Mouse (Mus musculus) midbrain, embryonic 13.5 days (tissue): ENCODE results near the gene Gm43638. TPM values are rescaled to one million over a fixed set of nuclear protein-coding genes. Genes with fewer than 3 reads are reported as not detected.
"Not testable (repeated sequence)": the region's sequence is repeated elsewhere in the genome, so short reads cannot be mapped to it uniquely, and the experiment has no call there.

Experiments used
- ATAC-seq: fragments of 200-750 bp; cut with Nextera tagmentation; 2 replicates; pipeline ENCODE4 v1.8.0; 2017; ENCODE audit warnings: mild to moderate bottlenecking, moderate TSS enrichment, moderate library complexity
- H3K27ac ChIP-seq: fragments of 300-500 bp; sonication (generic); 2 replicates; pipeline ENCODE4 v1.5.1; 2015; ENCODE audit warnings: inconsistent platforms, mild to moderate bottlenecking, moderate library complexity
- H3K27me3 ChIP-seq: fragments of 300-500 bp; sonication (generic); 2 replicates; pipeline ENCODE4 v1.6.1; 2015; ENCODE audit warnings: mild to moderate bottlenecking, inconsistent platforms
- H3K36me3 ChIP-seq: fragments of 300-500 bp; sonication (generic); 2 replicates; pipeline ENCODE4 v1.6.1; 2015; ENCODE audit warnings: mild to moderate bottlenecking, inconsistent platforms
- H3K4me1 ChIP-seq: fragments of 300-500 bp; sonication (generic); replicated peaks from 2 replicates; pipeline ENCODE4 v1.6.1; 2015; ENCODE audit warnings: inconsistent platforms
- H3K4me2 ChIP-seq: fragments of 300-500 bp; sonication (generic); replicated peaks from 2 replicates; pipeline ENCODE4 v1.6.1; 2015; ENCODE audit warnings: moderate library complexity, mild to moderate bottlenecking, inconsistent platforms
- H3K4me3 ChIP-seq: fragments of 300-500 bp; sonication (generic); replicated peaks from 2 replicates; pipeline ENCODE4 v1.5.1; 2015; ENCODE audit warnings: mild to moderate bottlenecking, inconsistent platforms
- H3K9ac ChIP-seq: fragments of 300-500 bp; sonication (generic); replicated peaks from 2 replicates; pipeline ENCODE4 v1.6.1; 2015; ENCODE audit warnings: mild to moderate bottlenecking, inconsistent platforms
- H3K9me3 ChIP-seq: fragments of 300-500 bp; sonication (generic); 2 replicates; pipeline ENCODE4 v1.6.1; 2016; ENCODE audit warnings: mild to moderate bottlenecking, inconsistent platforms
- WGBS: fragments of 180-500 bp; shearing (Covaris S2); methylation state at CpG from one replicate; pipeline ENCODE4 v1.1.7; 2015; 5-methylcytosine and 5-hydroxymethylcytosine counted together
- polyA plus RNA-seq: library from polyadenylated mRNA; unstranded; fragments of >200 nt; fragmentation: Nextera tagmentation; extraction: Ambion mirVana; gene quantifications from 2 replicates; pipeline ENCODE4 v1.2.1, GENCODE M21; 2015

Gm43638 gene
- polyA plus RNA-seq, 1 experiment from 2014 or later, result not detected

DNA sequence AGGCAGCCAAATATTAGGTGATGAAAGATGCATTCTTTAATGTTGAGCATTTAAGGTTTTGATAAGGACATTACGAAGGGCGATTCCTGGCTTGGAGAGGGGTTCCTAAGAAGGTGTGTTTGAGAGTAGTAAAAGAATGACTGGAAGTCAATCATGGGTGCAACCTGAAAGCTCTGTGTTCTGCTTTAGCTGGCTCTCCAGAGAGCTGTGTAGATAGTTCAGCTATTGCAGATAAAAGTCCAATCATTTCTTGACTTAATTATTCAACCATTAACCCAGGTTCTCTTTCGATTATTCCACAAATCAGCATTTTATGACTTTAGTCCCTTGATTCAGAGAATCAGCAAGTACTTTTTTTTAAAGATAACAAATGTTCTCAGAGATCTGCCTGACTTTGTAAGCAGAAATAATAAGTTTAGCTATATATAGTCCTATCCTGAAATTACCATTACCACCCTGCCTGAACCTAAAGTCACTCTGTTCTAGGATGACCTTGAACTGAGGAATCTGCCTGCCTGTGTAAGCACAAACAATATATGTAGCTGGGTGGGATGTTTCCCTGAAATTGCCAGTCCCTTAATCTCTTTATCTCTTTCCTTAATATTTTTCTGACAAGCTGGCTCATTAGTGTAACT lies 30.3 kb downstream of the Gm43638 start:
- Histone ChIP-seq H3K9ac (no peak overlapping the region), H3K27me3 (no peaks in the 10 kb centered on the region), H3K4me3 (no peak overlapping the region), H3K36me3 (no peaks in the 10 kb centered on the region), H3K9me3 (no peaks in the 10 kb centered on the region), H3K27ac (no peak overlapping the region), H3K4me2 (no peak overlapping the region), H3K4me1 (no peaks in the 10 kb centered on the region)
- 96% methylated on average over 3 of the region's 3 CpGs for WGBS
- no peak for ATAC-seq

DNA sequence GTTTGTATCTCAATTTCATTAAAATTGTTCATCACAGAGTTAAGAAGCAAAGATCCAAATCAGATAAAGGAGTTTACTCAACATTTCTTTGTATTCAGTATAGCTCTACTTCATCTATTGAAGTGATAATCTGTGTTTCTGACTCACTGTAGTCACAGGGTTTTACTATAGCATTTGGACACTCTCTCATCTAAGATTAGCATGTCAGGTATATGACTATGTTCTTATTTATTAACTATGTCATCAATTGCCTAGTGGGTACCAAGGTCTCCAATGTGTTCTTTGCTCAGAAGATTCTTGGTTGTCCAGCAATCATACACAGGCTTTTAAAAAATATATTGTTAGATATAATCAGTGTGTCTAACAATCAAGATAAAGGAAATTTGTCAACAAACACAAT lies 31.1 kb downstream of the Gm43638 start:
- no peak for ATAC-seq
- H3K27ac ChIP-seq, result no peak overlapping the region
- no peak overlapping the region for H3K4me2 ChIP-seq
- H3K36me3 ChIP-seq, result no peaks in the 10 kb centered on the region
- no peaks in the 10 kb centered on the region for H3K4me1 ChIP-seq
- H3K9me3 ChIP-seq, result no peaks in the 10 kb centered on the region
- no peak overlapping the region for H3K9ac ChIP-seq
- H3K4me3 ChIP-seq, result no peak overlapping the region
- no peaks in the 10 kb centered on the region for H3K27me3 ChIP-seq

DNA sequence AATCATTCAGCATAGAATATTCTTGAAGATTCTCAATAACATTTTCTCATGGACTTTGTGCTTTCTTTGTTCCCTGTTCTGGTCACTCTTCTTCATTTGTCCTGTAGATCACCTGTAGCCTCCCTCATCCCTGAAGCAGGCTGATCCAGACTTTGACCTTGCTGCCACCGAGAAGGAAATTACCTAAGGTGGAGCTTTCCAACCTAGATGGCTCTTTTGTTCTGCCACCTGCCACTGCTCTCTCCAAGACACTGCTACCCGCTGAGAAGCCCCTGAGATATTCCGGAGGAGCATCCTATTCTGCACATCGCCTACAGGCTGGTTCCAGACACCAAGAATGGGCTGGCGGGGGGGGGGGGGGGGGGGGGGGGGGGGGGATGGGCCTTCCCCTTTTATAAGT lies 34.1 kb downstream of the Gm43638 start:
- H3K27ac ChIP-seq, H3K4me1 ChIP-seq, H3K9ac ChIP-seq, H3K4me3 ChIP-seq, H3K4me2 ChIP-seq, ATAC-seq, H3K36me3 ChIP-seq, H3K27me3 ChIP-seq, H3K9me3 ChIP-seq: not testable (repeated sequence)
- WGBS, result 82% methylated on average over 4 of the region's 5 CpGs

DNA sequence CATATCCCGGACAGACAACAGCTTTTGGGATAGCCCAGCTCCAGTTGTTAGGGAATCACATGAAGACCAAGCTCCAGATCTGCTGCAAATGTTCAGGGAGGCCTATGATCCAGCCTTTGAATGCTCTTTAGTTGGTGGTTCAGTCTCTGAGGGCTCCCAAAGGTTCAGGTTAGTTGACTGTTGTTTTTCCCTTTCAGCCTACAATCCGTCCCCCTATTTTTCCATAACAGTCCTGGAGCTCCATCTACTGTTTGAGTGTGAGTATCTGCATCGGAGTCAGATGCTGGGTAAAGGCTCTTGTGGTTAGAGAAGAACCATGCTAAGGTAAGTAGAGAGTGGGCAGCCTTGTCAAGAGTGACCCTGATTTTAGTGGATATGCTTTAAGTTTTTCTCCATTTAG lies 50.3 kb downstream of the Gm43638 start:
- WGBS, result 40% methylated on average over 3 of the region's 3 CpGs
- no peaks in the 10 kb centered on the region for H3K4me1 ChIP-seq
- no peak overlapping the region for H3K27ac ChIP-seq
- no peaks in the 10 kb centered on the region for H3K9me3 ChIP-seq
- no peaks in the 10 kb centered on the region for H3K27me3 ChIP-seq
- H3K9ac ChIP-seq, result no peak overlapping the region
- no peak for ATAC-seq
- no peak overlapping the region for H3K4me2 ChIP-seq
- H3K36me3 ChIP-seq, result no peaks in the 10 kb centered on the region
- no peak overlapping the region for H3K4me3 ChIP-seq

DNA sequence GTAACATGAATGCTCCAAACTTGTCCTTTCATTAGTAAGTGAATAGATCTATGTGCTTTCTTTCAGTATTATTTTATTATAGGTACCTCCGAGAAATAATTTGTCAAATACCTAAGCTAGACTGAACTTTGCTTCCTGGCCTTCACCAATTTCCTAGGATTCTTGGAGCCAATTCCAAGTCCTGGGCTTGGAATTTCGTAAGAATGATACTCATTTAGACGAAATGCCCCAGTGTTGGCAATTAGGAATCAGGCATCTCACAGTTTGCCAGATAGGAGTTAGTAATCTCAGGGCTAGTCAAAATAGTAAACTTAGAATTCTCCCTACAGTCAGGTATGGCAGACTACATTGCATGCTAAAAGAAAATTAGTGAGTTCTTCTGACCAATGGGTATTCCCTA lies 60.9 kb downstream of the Gm43638 start:
- H3K27ac ChIP-seq, result no peak overlapping the region
- H3K27me3 ChIP-seq, result no peaks in the 10 kb centered on the region
- H3K4me3 ChIP-seq, result no peak overlapping the region
- no peak for ATAC-seq
- H3K9me3 ChIP-seq, result no peaks in the 10 kb centered on the region
- H3K36me3 ChIP-seq, result no peaks in the 10 kb centered on the region
- no peak overlapping the region for H3K9ac ChIP-seq
- H3K4me1 ChIP-seq, result no peaks in the 10 kb centered on the region
- WGBS, result 86% methylated on average over 3 of the region's 3 CpGs
- no peak overlapping the region for H3K4me2 ChIP-seq

DNA sequence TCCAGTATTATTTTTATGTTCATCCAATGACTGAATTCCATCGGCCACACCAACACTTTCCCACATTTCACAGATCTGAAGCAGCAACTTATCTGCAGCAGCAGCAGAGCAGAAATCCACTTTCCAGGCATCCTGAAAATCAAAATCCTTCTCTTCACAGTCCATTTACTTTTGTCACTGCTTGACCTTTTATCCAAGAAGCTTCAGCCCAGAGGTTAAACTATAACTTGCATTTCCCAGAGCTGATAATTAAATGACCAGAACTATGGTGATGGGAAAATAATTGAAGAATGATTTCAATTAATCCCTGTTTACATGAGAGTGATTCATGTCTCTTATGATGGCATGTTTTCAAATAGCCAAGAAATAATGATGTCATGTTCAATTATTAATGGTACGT lies 62.6 kb downstream of the Gm43638 start, which contains the start of gene Ugt2b38:
Gene Ugt2b38 (minus strand): TSS at position 163 of the 400 bp plus-strand sequence.
- not testable (repeated sequence) for H3K36me3 ChIP-seq, H3K4me2 ChIP-seq, H3K27ac ChIP-seq, H3K4me1 ChIP-seq, H3K4me3 ChIP-seq, H3K9ac ChIP-seq, H3K27me3 ChIP-seq, H3K9me3 ChIP-seq, ATAC-seq
- WGBS, result 92% methylated on average over 1 of the region's 2 CpGs

Other genes starting within 250 kb of the Gm43638 start
- not detected in 2 replicates for gene Ugt2b37, start 232.0 kb downstream of the Gm43638 start, polyA plus RNA-seq
- not detected in 2 replicates for gene Ugt2a3, start 149.6 kb downstream of the Gm43638 start, polyA plus RNA-seq
- gene Ugt2b38, start 62.6 kb downstream of the Gm43638 start, polyA plus RNA-seq, result not detected in 2 replicates
- gene Ugt2a2, start 4.5 kb downstream of the Gm43638 start, polyA plus RNA-seq, result not detected in 2 replicates
- not detected in 2 replicates for gene Ugt2a1, start 4.1 kb upstream of the Gm43638 start, polyA plus RNA-seq
- gene Sult1b1, start 51.4 kb upstream of the Gm43638 start, polyA plus RNA-seq, result not detected in 2 replicates
- not detected in 2 replicates for gene Sult1d1, start 82.2 kb upstream of the Gm43638 start, polyA plus RNA-seq
- not detected in 2 replicates for gene Sult1e1, start 104.8 kb upstream of the Gm43638 start, polyA plus RNA-seq
- gene Csn1s1, start 179.4 kb upstream of the Gm43638 start, polyA plus RNA-seq, result not detected in 2 replicates
- not detected in 2 replicates for gene Csn2, start 212.8 kb upstream of the Gm43638 start, polyA plus RNA-seq